Mouse (Mus musculus) limb, embryonic 10.5 days (tissue): ENCODE data around the gene Cacna1e. TPM values are rescaled to one million over a fixed set of nuclear protein-coding genes. Genes with fewer than 3 reads are reported as not detected.
A peak's percentile ranks its signal among the peaks of the same experiment; 100 is the strongest.

Experiments
- DNase-seq: peaks from one replicate; pipeline ENCODE4 v3.0.0-alpha.2; 2017; ENCODE audit warnings: low spot score
- H3K27ac ChIP-seq: fragments of 300-500 bp; sonication (generic); 2 replicates; pipeline ENCODE4 v1.5.1; 2016; ENCODE audit warnings: mild to moderate bottlenecking
- H3K27me3 ChIP-seq: fragments of 300-500 bp; sonication (generic); 2 replicates; pipeline ENCODE4 v1.6.1; 2016; ENCODE audit warnings: low read depth, mild to moderate bottlenecking; ENCODE audit not compliant: poor library complexity, severe bottlenecking
- H3K36me3 ChIP-seq: fragments of 300-500 bp; sonication (generic); 2 replicates; pipeline ENCODE4 v1.6.1; 2016; ENCODE audit warnings: mild to moderate bottlenecking, moderate library complexity
- H3K4me1 ChIP-seq: fragments of 300-500 bp; sonication (generic); 2 replicates; pipeline ENCODE4 v1.6.1; 2016
- H3K4me3 ChIP-seq: fragments of 300-500 bp; sonication (generic); 2 replicates; pipeline ENCODE4 v1.5.1; 2016; ENCODE audit warnings: mild to moderate bottlenecking, moderate library complexity
- H3K9me3 ChIP-seq: fragments of 300-500 bp; sonication (generic); replicated peaks from 2 replicates; pipeline ENCODE4 v1.6.1; 2016; ENCODE audit warnings: mild to moderate bottlenecking
- WGBS: fragments of 180-500 bp; shearing (Covaris S2); methylation state at CpG from one replicate; pipeline ENCODE4 v1.1.7; 2016; 5-methylcytosine and 5-hydroxymethylcytosine counted together
- polyA plus RNA-seq: library from polyadenylated mRNA; unstranded; fragments of >200 nt; fragmentation: Nextera tagmentation; extraction: Ambion mirVana; gene quantifications from 2 replicates; pipeline ENCODE4 v1.2.1, GENCODE M21; 2016

Cacna1e gene
- polyA plus RNA-seq, 1 experiment from 2014 or later, result 0.06 TPM

DNA sequence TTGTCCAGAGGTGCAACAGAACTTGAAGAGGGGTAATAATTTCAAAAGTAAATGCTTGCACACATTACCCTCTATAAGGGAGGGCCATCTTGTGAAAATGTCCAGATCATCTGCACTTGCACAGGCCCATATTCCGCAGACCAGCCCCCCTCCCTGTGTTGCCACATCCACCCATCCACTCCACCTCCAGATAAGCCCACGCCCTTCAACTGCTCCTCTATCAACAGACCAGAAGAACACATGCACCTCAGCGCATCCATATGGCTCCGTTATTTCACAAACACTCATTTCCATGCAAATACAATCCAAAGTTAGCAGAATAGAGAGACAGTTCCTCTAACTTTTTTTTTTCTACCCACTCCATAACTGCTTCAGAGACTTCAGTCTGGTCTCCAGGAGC is 171.6 kb downstream of the Cacna1e start:
- WGBS, result 95% methylated on average over 4 of the region's 4 CpGs
- no peak for DNase-seq
- Histone ChIP-seq H3K4me3 (no peak overlapping the region), H3K27ac (no peak overlapping the region), H3K4me1 (no peaks in the 10 kb centered on the region), H3K9me3 (no peaks in the 10 kb centered on the region), H3K27me3 (no peaks in the 10 kb centered on the region), H3K36me3 (no peaks in the 10 kb centered on the region)

DNA sequence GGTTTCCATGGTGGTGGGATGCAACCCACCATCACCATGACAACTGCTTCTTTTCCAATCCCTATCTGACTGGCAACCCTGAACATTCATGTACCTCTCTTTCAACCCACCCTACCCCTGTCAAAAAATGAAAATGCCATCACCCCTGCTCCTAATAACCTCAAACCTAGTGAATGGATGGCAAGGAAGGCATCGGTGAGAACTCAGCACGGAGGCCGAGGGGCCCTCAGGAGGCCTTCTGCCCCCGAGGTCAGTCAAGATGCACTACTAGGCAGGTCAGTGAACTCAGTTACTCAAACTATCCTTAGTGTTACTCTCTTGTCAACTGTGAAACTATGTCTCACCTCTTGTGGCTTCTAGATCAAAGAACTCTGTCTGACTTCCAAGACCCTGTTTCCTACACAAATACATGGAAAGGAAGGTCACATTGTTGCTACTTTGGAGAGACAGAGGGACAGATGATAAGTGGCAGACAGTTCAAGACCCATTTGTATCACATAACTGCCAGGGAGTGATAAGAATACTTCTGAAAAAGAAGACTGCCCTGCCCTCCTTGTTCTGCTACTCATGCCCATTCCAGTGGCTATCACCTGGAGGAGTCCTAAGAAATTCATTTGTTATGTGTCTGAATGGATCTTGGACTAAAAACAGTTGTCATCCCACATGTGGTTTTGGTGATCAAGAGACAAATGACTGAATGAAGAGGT is 176.6 kb downstream of the Cacna1e start:
- 92% methylated on average over 4 of the region's 4 CpGs for WGBS
- H3K4me3 ChIP-seq, result no peak overlapping the region
- H3K9me3 ChIP-seq, result no peaks in the 10 kb centered on the region
- DNase-seq, result no peak
- peaks cover 34% of the 10 kb centered on the region for H3K4me1 ChIP-seq
- no peaks in the 10 kb centered on the region for H3K36me3 ChIP-seq
- H3K27ac ChIP-seq, result no peak overlapping the region
- no peaks in the 10 kb centered on the region for H3K27me3 ChIP-seq

DNA sequence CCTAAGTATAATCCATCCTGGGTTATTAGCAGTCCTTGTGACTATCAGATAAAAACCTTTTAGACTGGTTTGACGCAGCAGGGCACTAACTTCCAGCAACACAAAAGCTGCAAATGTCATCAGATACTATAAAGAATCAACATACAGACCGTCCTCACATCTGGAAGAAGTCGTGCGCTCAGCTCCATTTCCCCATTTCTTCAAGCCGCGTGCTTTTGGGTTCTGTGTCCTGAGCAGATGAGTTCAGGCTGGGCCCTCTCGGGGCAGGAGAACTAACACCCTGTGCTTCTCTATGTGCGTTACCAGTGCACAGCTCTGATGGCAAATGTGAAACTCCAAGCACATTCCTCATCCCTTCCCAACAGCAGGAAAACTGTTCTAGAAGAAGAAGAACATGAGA is 177.3 kb downstream of the Cacna1e start:
- no peak overlapping the region for H3K27ac ChIP-seq
- WGBS, result 81% methylated on average over 8 of the region's 8 CpGs
- no peaks in the 10 kb centered on the region for H3K27me3 ChIP-seq
- H3K4me3 ChIP-seq, result no peak overlapping the region
- H3K36me3 ChIP-seq, result no peaks in the 10 kb centered on the region
- H3K4me1 ChIP-seq, result peaks cover 34% of the 10 kb centered on the region
- DNase-seq, result no peak
- H3K9me3 ChIP-seq, result no peaks in the 10 kb centered on the region

DNA sequence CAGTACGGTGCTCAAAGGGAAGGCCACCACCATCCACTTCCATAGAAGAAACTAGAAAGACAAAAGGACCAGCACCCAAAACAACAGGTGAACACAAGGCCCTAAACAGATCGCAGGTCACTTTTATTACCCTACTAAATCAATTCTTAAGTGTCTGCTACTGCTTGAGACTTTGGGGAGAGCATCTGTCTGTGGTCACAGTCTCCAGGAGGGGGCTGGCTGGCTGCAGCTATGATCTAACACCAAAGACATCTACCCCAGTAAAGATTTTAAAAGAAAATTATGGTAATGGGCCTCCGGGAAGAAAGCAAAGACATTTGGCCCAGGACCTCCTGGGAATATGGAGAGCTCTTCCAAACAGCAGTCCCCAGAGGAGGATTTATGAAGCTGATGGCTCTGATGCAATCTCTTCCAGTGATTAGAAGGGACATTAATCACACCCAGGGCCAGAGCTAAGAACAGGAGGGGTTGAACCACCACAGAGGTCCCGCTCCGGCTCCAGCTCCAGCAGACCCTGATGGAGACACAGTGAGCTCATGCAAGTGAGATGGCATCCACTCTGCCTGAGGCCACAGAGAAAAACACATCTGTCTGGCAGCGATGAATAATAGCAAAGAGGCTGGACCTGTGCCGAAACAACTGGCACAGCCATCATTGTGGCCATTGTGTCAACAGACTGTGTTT is 178.3 kb downstream of the Cacna1e start:
- Histone ChIP-seq H3K9me3 (no peaks in the 10 kb centered on the region), H3K4me1 (peaks cover 34% of the 10 kb centered on the region), H3K36me3 (no peaks in the 10 kb centered on the region), H3K27me3 (no peaks in the 10 kb centered on the region), H3K4me3 (no peak overlapping the region), H3K27ac (no peak overlapping the region)
- no peak for DNase-seq
- 34% methylated on average over 7 of the region's 7 CpGs for WGBS

- 42% methylated on average over 11 of the region's 11 CpGs for WGBS
- no peak overlapping the region for H3K4me3 ChIP-seq
- DNase-seq, result peak; percentile 70
- H3K9me3 ChIP-seq, result no peaks in the 10 kb centered on the region
- H3K4me1 ChIP-seq, result peaks cover 34% of the 10 kb centered on the region
- H3K36me3 ChIP-seq, result no peaks in the 10 kb centered on the region
- no peaks in the 10 kb centered on the region for H3K27me3 ChIP-seq
- H3K27ac ChIP-seq, result peak overlapping the region; percentile 42; the same call in 1 of the 2 replicates
Observed at GRCm38 (mm10) chr1:154704558-154705185, 179.6 kb downstream of the Cacna1e start.

GRCm38 (mm10) chr1:154702623-154703022 is 181.7 kb downstream of the Cacna1e start:
- WGBS, result 90% methylated on average over 2 of the region's 2 CpGs
- H3K27ac ChIP-seq, result 0 out of 2 replicates have a peak overlapping the region, but pooled peaks have one; percentile 43
- no peak for DNase-seq
- no peak overlapping the region for H3K4me3 ChIP-seq
- H3K36me3 ChIP-seq, result no peaks in the 10 kb centered on the region
- no peaks in the 10 kb centered on the region for H3K27me3 ChIP-seq
- no peaks in the 10 kb centered on the region for H3K9me3 ChIP-seq
- H3K4me1 ChIP-seq, result peaks cover 34% of the 10 kb centered on the region

- no peak for DNase-seq
- 54% methylated on average over 14 of the region's 14 CpGs for WGBS
- H3K4me1 ChIP-seq, result peaks cover 4% of the 10 kb centered on the region; the same call in 1 of the 2 replicates
- no peaks in the 10 kb centered on the region; the same call in 1 of the 2 replicates for H3K27me3 ChIP-seq
- H3K36me3 ChIP-seq, result no peaks in the 10 kb centered on the region
- no peaks in the 10 kb centered on the region for H3K9me3 ChIP-seq
- no peak overlapping the region for H3K27ac ChIP-seq
- H3K4me3 ChIP-seq, result no peak overlapping the region
Observed at GRCm38 (mm10) chr1:154688876-154689665, 195.2 kb downstream of the Cacna1e start.

- H3K9me3 ChIP-seq, result no peaks in the 10 kb centered on the region
- H3K36me3 ChIP-seq, result no peaks in the 10 kb centered on the region
- no peak for DNase-seq
- no peak overlapping the region for H3K4me3 ChIP-seq
- peaks cover 4% of the 10 kb centered on the region; the same call in 1 of the 2 replicates for H3K4me1 ChIP-seq
- WGBS, result 82% methylated on average over 6 of the region's 6 CpGs
- H3K27me3 ChIP-seq, result no peaks in the 10 kb centered on the region; the same call in 1 of the 2 replicates
- H3K27ac ChIP-seq, result no peak overlapping the region
Observed at GRCm38 (mm10) chr1:154686861-154687260, 197.4 kb downstream of the Cacna1e start.

- Histone ChIP-seq H3K4me1 (no peaks in the 10 kb centered on the region), H3K27me3 (no peaks in the 10 kb centered on the region), H3K9me3 (no peaks in the 10 kb centered on the region), H3K36me3 (no peaks in the 10 kb centered on the region), H3K4me3 (no peak overlapping the region), H3K27ac (no peak overlapping the region)
- no peak for DNase-seq
- WGBS, result 76% methylated on average over 1 of the region's 1 CpGs
Observed at GRCm38 (mm10) chr1:154683477-154684106, 200.7 kb downstream of the Cacna1e start.

GRCm38 (mm10) chr1:154678989-154679388 is 205.3 kb downstream of the Cacna1e start:
- no peak for DNase-seq
- no peaks in the 10 kb centered on the region for H3K27me3 ChIP-seq
- WGBS, result 56% methylated on average over 1 of the region's 1 CpGs

DNA sequence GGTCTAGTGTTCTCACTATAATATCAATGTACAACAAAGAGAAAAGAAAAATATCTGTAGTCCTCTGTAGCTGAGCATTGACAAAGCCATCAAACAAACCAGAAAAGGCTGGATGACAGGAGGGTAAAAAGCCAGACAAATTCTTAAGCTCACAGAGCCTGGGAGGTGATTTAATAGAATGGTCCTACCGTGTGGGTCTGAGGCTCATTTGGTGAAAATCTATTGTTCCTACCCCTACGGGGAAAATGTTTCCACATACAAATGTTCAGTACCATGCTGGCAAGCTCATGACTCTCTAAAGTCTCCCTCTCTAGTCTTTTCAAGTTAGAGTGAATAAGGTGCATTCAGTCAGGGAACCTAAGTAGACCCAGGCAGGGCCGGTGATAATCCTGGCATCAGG is 206.2 kb downstream of the Cacna1e start:
- no peaks in the 10 kb centered on the region for H3K9me3 ChIP-seq
- no peak overlapping the region for H3K27ac ChIP-seq
- DNase-seq, result no peak
- H3K36me3 ChIP-seq, result no peaks in the 10 kb centered on the region
- H3K4me1 ChIP-seq, result no peaks in the 10 kb centered on the region
- WGBS, result 95% methylated on average over 3 of the region's 3 CpGs
- H3K4me3 ChIP-seq, result no peak overlapping the region
- no peaks in the 10 kb centered on the region for H3K27me3 ChIP-seq

More at GRCm38 (mm10) chr1:154678989-154679388, 205.3 kb downstream of the Cacna1e start:
- no peaks in the 10 kb centered on the region for H3K4me1 ChIP-seq
- H3K27ac ChIP-seq, result no peak overlapping the region
- no peaks in the 10 kb centered on the region for H3K36me3 ChIP-seq
- H3K9me3 ChIP-seq, result no peaks in the 10 kb centered on the region
- no peak overlapping the region for H3K4me3 ChIP-seq

GRCm38 (mm10) chr1:154677677-154678076 is 206.6 kb downstream of the Cacna1e start:
- 85% methylated on average over 2 of the region's 2 CpGs for WGBS

More at GRCm38 (mm10) chr1:154677677-154678076, 206.6 kb downstream of the Cacna1e start:
- DNase-seq, result no peak
- Histone ChIP-seq H3K36me3 (no peaks in the 10 kb centered on the region), H3K4me1 (no peaks in the 10 kb centered on the region), H3K9me3 (no peaks in the 10 kb centered on the region), H3K27me3 (no peaks in the 10 kb centered on the region), H3K27ac (no peak overlapping the region), H3K4me3 (no peak overlapping the region)
